Mouse (Mus musculus): ENCODE results near the gene Mical3.
"Not testable (repeated sequence)": the region's sequence is repeated elsewhere in the genome, so short reads cannot be mapped to it uniquely, and the experiment has no call there.

Mical3 gene

GRCm38 (mm10) chr6:120930450-120931306 lies 200.1 kb downstream of the Mical3 start:
- peak; percentile 78 to 84 for DNase-seq (ENCODE audit: low spot score in 2 of 2)

- no peak for DNase-seq (ENCODE audit: low spot score in 2 of 2)
These were observed 201.4 kb downstream of the Mical3 start for GRCm38 (mm10) chr6:120929421-120929820.

GRCm38 (mm10) chr6:120927765-120928164 lies 203.0 kb downstream of the Mical3 start:
- no peak for DNase-seq (ENCODE audit: low spot score in 2 of 2)

- no peak for DNase-seq (ENCODE audit: low spot score in 2 of 2)
These were observed 203.9 kb downstream of the Mical3 start for GRCm38 (mm10) chr6:120926880-120927279.

DNA sequence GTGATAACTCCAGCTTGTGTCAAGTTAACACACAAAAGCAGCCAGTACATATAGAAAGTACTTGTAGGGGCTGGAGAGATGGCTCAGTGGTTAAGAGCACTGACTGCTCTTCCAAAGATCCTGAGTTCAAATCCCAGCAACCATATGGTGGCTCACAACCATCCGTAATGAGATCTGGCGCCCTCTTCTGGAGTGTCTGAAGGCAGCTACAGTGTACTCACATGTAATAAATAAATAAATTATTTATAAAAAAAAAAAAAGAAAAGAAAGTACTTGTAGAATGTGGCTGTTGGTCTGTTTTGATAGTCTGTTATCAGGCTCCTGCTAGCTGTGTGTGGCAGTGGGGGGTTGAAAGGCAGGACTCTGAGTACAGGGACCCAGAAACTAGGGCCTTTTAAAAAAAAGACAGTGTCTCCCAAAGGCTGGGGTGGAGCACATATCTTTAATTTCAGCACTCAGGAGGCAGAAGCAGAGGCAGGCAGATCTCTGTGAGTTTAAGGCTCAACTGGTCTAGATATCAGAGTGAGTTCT lies 205.9 kb downstream of the Mical3 start:
- DNase-seq (ENCODE audit: low spot score in 2 of 2): not testable (repeated sequence)

- no peak for DNase-seq (ENCODE audit: low spot score in 2 of 2)
These were observed 212.8 kb downstream of the Mical3 start for GRCm38 (mm10) chr6:120917975-120918374.

- DNase-seq (ENCODE audit: low spot score in 2 of 2): not testable (repeated sequence)
These were observed 213.6 kb downstream of the Mical3 start for GRCm38 (mm10) chr6:120916972-120917881.

GRCm38 (mm10) chr6:120916074-120916971 lies 214.5 kb downstream of the Mical3 start, which contains the start of gene Bid:
TSS of gene Bid (minus strand) at chr6:120916853.
- DNase-seq (ENCODE audit: low spot score in 2 of 2): peak; percentile 97

GRCm38 (mm10) chr6:120915649-120915975 lies 215.2 kb downstream of the Mical3 start:
- no peak for DNase-seq (ENCODE audit: low spot score in 2 of 2)

DNA sequence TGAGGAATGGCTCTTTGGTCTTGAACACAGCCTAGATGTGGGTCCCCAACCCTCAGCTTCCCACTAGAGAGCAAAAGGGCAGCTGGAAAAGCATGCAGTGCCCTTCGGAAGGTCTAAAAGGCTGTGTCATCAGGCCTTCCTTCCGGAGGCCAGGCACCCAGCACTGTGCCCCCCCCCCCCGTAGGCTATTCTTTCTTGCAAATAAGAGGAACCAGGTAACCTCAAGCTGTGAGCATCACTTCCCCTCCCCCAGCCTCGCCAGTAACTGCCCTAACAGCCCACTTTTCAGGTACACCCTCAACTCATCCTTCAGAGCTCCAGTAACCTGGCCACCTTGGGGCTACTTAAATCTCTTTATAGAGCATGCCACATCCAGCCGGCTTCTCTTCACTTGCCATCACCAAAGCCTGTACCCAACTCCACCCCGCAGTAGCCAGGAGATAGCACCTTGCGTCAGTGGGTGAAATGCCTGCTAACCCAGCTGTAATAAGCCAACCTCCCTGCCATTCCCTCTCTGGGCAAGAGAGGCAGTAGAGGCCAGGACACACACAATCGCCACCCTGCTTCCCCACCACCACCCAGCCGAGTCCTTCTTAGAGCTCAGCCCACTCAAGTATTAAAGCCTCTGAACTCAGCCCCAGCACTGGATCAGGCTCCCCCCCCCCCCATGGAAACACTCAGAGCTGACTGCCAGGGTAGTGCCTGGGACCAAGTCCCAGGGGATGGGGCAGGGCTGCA lies 215.7 kb downstream of the Mical3 start:
- peak; percentile 62 for DNase-seq (ENCODE audit: low spot score in 2 of 2)

DNA sequence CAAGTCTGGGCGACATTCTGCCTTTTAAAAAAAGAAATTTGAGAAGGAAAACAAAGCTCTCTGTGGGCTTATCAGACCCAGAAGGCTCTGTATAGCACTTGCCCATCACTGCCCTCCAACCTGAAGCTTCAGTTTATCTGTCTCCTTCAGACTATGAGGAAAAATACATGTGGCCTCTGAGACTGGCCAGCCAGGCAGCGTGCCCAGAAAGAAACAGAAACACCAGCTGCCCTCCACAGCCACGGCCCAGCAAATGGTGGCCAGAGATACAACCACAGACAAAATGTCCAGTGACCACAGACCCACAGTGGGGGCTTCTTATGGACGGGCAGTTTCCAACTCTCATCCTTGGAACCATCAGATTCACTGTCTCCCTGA lies 216.3 kb downstream of the Mical3 start:
- DNase-seq (ENCODE audit: low spot score in 2 of 2): no peak

GRCm38 (mm10) chr6:120913783-120914182 lies 217.0 kb downstream of the Mical3 start:
- no peak for DNase-seq (ENCODE audit: low spot score in 2 of 2)

- no peak for DNase-seq (ENCODE audit: low spot score in 2 of 2)
These were observed 217.9 kb downstream of the Mical3 start for GRCm38 (mm10) chr6:120912931-120913330.

GRCm38 (mm10) chr6:120911213-120912007 lies 219.4 kb downstream of the Mical3 start:
- DNase-seq (ENCODE audit: low spot score in 2 of 2): no peak

DNA sequence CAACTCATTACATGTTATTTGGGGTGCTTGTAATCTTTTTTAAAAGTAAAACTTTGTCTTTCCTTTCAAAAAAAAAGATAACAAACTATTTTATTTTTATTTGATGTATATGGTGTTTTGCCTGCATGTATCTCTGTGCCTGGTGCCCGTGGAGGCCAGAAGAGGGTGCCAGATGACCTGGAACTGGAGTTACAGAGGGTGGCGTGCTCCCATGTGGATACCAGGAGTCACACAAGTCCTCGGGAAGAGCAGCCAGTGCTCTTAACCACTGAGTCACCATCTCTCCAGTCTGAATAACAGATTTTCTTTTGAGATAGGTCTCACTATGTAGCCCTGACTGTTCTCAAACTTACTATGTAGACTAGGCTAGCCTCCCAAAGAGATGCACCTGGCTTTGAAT lies 221.3 kb downstream of the Mical3 start:
- no peak for DNase-seq (ENCODE audit: low spot score in 2 of 2)

GRCm38 (mm10) chr6:120907876-120908597 lies 222.8 kb downstream of the Mical3 start:
- not testable (repeated sequence) for DNase-seq (ENCODE audit: low spot score in 2 of 2)

GRCm38 (mm10) chr6:120906521-120906920 lies 224.3 kb downstream of the Mical3 start:
- DNase-seq (ENCODE audit: low spot score in 2 of 2): no peak

- no peak for DNase-seq (ENCODE audit: low spot score in 2 of 2)
These were observed 225.7 kb downstream of the Mical3 start for GRCm38 (mm10) chr6:120905111-120905510.

DNA sequence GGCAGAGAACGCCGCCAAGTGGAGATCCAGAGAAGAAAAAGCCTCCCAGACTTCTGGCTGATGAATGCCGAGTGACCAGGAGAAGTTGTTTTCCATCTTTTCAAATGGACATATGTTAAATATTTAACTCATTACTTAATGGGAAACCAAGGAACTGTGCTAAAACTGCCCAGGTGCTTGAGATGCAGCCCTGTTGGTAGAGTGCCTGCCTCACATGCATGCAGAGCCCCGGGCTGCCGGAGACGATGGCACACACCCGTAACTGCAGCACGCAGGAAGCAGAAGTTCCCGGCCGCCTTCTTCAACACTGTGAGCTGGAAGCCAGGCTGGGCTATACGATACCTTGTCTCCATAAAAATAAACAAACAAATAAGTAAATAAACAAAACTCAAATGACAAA lies 226.8 kb downstream of the Mical3 start:
- no peak for DNase-seq (ENCODE audit: low spot score in 2 of 2)
